Mouse (Mus musculus) cerebellum, adult 2 months (tissue): ENCODE data around the gene Mbd5. TPM values are rescaled to one million over a fixed set of nuclear protein-coding genes. Genes with fewer than 3 reads are reported as not detected.

Experiments
- DNase-seq, 2 experiments: peaks; one replicate each; pipeline ENCODE4 v3.0.0; 2021
- H3K27ac ChIP-seq: fragments of 200-500 bp; 2 replicates; pipeline ENCODE4 v1.5.1; 2012; ENCODE audit warnings: low read length, control low read depth, inconsistent platforms; ENCODE audit not compliant: insufficient read depth
- H3K27me3 ChIP-seq: fragments of 200-500 bp; 2 replicates; pipeline ENCODE4 v1.6.1; 2012; ENCODE audit warnings: inconsistent platforms, mild to moderate bottlenecking, low read length, moderate library complexity; ENCODE audit not compliant: control insufficient read depth, insufficient read depth
- H3K4me1 ChIP-seq: fragments of 200-500 bp; 2 replicates; pipeline ENCODE4 v1.6.1; 2011; ENCODE audit warnings: low read length; ENCODE audit not compliant: control insufficient read depth, insufficient read depth
- H3K4me3 ChIP-seq: fragments of 200-500 bp; replicated peaks from 2 replicates; pipeline ENCODE3; 2011; ENCODE audit warnings: mild to moderate bottlenecking, low read depth, low read length, control low read depth; ENCODE audit not compliant: insufficient read depth
- CTCF ChIP-seq: fragments of 200-500 bp; IDR thresholded peaks from 2 replicates; pipeline ENCODE4 v1.5.1; 2011; ENCODE audit warnings: low read depth, mild to moderate bottlenecking, control low read depth, low read length, moderate library complexity, borderline replicate concordance; ENCODE audit not compliant: insufficient read depth
- POLR2A ChIP-seq: fragments of 200-500 bp; IDR thresholded peaks from 2 replicates; pipeline ENCODE4 v1.6.1; 2011; ENCODE audit warnings: low read length, control low read depth, borderline replicate concordance; ENCODE audit not compliant: insufficient read depth
- WGBS: fragments of 180-500 bp; shearing (Covaris S2); methylation state at CpG from one replicate; pipeline ENCODE4 v1.1.7; 2018; 5-methylcytosine and 5-hydroxymethylcytosine counted together
- polyA plus RNA-seq: library from polyadenylated mRNA; depleted of rRNA; stranded (reverse); fragments of >200 nt; gene quantifications from 2 replicates; pipeline ENCODE4 v1.2.3, GENCODE M21; 2012

The Mbd5 gene
- polyA plus RNA-seq, 1 experiment, result 29.3 TPM

- WGBS, result 5% methylated on average over 6 of the region's 6 CpGs
- Histone ChIP-seq H3K27ac (no peak overlapping the region; the same call in 1 of the 2 replicates), H3K27me3 (no peaks in the 10 kb centered on the region), H3K4me1 (no peaks in the 10 kb centered on the region), H3K4me3 (peak overlapping the region; percentile 90)
- no peak for DNase-seq
- TF ChIP-seq POLR2A, result no peak
- no peak for TF ChIP-seq CTCF
These were observed 1.1 kb downstream of the Mbd5 start for GRCm38 (mm10) chr2:48950316-48950880.

- H3K4me1 ChIP-seq, result no peaks in the 10 kb centered on the region
- WGBS, result 50% methylated on average over 3 of the region's 3 CpGs
These were observed 7.3 kb downstream of the Mbd5 start for GRCm38 (mm10) chr2:48956591-48956990.

GRCm38 (mm10) chr2:48978920-48979319 is 29.6 kb downstream of the Mbd5 start:
- DNase-seq, result no peak
- WGBS, result 85% methylated on average over 3 of the region's 3 CpGs
- TF ChIP-seq CTCF (no peak), POLR2A (no peak)
- Histone ChIP-seq H3K27ac (no peak overlapping the region), H3K4me3 (no peak overlapping the region), H3K4me1 (no peaks in the 10 kb centered on the region), H3K27me3 (no peaks in the 10 kb centered on the region)

More at GRCm38 (mm10) chr2:48956591-48956990, 7.3 kb downstream of the Mbd5 start:
- H3K27me3 ChIP-seq, result no peaks in the 10 kb centered on the region
- no peak for TF ChIP-seq POLR2A
- TF ChIP-seq CTCF, result no peak
- no peak overlapping the region for H3K4me3 ChIP-seq
- DNase-seq, result no peak
- H3K27ac ChIP-seq, result no peak overlapping the region

DNA sequence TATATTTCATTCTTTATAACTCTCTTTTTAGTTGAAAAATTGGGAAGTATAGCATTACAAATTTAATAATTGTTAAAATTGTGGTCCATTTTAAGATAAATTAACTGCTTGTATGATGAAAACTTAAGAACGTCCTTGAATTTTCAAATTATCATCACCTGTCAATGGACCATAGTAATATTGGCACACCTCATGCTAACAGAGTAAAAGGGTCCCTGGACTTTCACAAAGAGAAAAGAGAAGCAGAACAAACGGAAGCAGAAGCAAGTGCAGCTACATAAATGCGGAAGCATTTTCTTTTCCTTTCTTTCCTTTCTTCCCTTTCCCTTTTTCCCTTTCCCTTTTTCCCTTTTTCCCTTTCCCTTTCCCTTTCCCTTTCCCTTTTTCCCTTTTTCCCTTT is 41.0 kb downstream of the Mbd5 start:
- WGBS, result 94% methylated on average over 3 of the region's 3 CpGs
- H3K27ac ChIP-seq, result no peak overlapping the region
- H3K4me3 ChIP-seq, result no peak overlapping the region
- TF ChIP-seq CTCF (no peak), POLR2A (no peak)
- H3K4me1 ChIP-seq, result no peaks in the 10 kb centered on the region
- no peak for DNase-seq
- no peaks in the 10 kb centered on the region for H3K27me3 ChIP-seq

DNA sequence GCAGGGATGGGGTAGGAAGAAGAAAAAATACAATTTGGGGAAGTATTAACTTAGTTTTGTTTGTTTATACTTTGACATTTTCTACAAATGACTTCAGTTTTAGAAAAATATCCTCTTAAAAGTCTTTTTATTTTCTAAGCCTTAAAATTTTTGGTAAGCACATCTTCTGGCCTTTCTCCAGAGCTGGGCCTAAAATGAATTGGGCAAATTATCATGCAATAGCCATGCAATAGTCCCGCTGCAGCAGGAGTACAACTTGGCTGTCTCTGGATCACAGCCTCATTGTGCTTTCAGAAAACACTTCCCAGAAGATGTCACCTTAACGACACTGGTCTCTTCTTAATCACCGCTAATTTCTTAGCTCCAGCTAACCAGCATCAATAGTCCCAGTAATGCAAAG is 91.2 kb downstream of the Mbd5 start:
- TF ChIP-seq CTCF (no peak), POLR2A (no peak)
- Histone ChIP-seq H3K4me3 (no peak overlapping the region), H3K4me1 (no peaks in the 10 kb centered on the region), H3K27ac (no peak overlapping the region), H3K27me3 (no peaks in the 10 kb centered on the region)
- no peak for DNase-seq
- 72% methylated on average over 3 of the region's 3 CpGs for WGBS

DNA sequence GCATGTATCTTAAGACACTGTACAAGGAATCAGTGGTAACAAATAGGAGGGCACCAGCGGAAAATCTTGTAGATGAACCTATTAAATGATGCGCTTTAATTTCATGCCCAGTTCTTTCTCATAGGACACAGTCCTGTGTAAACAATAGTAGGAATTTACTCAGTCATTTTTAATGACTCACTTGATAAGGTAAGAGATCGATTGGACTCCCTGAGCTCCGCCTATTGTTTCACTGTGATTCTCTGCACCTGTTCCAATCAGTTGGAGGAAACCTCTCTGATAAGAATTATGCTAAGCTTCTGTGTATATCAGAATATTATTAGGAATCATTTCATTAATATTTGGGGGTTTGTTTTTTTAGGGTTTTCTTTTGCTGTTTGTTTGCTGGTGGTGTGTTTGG is 100.7 kb downstream of the Mbd5 start:
- WGBS, result 95% methylated on average over 4 of the region's 4 CpGs
- H3K4me1 ChIP-seq, result no peaks in the 10 kb centered on the region; the same call in 1 of the 2 replicates
- TF ChIP-seq POLR2A, result no peak
- no peak for TF ChIP-seq CTCF
- H3K4me3 ChIP-seq, result no peak overlapping the region
- no peaks in the 10 kb centered on the region for H3K27me3 ChIP-seq
- no peak for DNase-seq
- H3K27ac ChIP-seq, result no peak overlapping the region

DNA sequence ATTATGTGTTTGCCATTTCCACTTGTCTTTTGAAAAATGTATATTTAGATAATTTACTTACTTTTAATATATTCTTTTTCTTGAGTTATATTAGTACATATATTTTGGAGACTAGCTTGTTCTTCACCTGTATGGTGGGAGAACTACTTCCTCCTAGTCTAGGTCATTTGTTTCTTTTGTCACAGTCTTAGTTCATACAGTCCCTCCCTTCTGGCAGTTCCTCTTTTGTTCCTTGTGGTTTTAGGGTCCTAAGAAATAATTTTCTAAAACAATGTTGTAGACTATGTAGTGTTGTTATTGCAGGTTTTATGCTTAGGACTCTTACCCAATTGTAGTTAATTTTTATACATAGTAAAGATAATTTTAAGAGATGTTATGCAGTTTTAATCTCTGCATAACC is 118.6 kb downstream of the Mbd5 start:
- H3K4me3 ChIP-seq, result no peak overlapping the region

DNA sequence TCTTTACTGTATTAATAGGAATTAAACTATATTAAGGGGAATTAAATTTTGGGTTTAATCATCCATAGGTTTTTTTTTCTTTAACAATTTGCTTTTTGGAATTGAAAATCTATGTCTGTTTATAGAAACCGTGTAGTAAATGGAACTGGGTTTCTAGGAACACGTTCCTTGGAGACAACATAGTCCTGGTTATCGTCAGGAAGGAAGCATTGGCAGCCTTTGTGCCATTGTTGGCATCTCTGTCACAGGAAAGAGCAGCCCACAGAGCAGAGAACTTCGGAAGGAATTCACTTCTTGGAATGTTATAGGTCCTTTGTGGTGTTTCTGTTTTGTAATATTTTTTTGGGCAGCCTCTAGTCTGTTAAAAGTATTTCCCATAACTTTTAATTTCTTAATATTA is 135.7 kb downstream of the Mbd5 start:
- Histone ChIP-seq H3K27ac (no peak overlapping the region), H3K4me3 (no peak overlapping the region), H3K27me3 (no peaks in the 10 kb centered on the region), H3K4me1 (no peaks in the 10 kb centered on the region)
- 32% methylated on average over 4 of the region's 4 CpGs for WGBS
- TF ChIP-seq POLR2A (no peak), CTCF (no peak)
- no peak for DNase-seq

More for the DNA sequence above, 118.6 kb downstream of the Mbd5 start:
- TF ChIP-seq POLR2A (no peak), CTCF (no peak)
- H3K4me1 ChIP-seq, result no peaks in the 10 kb centered on the region
- H3K27ac ChIP-seq, result no peak overlapping the region
- H3K27me3 ChIP-seq, result no peaks in the 10 kb centered on the region
- no peak for DNase-seq
